Mouse (Mus musculus) myocyte (in vitro differentiated cells): ENCODE data around the gene Rhbdf1.

Source experiments
- CEBPB ChIP-seq: IDR thresholded peaks from 2 replicates; pipeline ENCODE4 v1.6.1; 2011; ENCODE audit warnings: mild to moderate bottlenecking, moderate library complexity; ENCODE audit not compliant: poor library complexity, insufficient read depth, severe bottlenecking
- E2F4 ChIP-seq: IDR thresholded peaks from one replicate; pipeline ENCODE4 v1.6.1; 2011; ENCODE audit warnings: mild to moderate bottlenecking, control low read depth, moderate library complexity; ENCODE audit not compliant: insufficient read depth
- MAX ChIP-seq: IDR thresholded peaks from one replicate; pipeline ENCODE4 v1.6.1; 2011; ENCODE audit warnings: low read depth, mild to moderate bottlenecking, control low read depth
- MYOD1 ChIP-seq, 3 experiments: IDR thresholded peaks; one replicate each; pipeline ENCODE4 v1.6.1; 2011; ENCODE audit warnings: control low read depth in 2 of 3, low read depth in 2 of 3, mild to moderate bottlenecking in 2 of 3, moderate library complexity in 1 of 3; ENCODE audit not compliant: insufficient read length in 2 of 3, control insufficient read depth in 1 of 3
- MYOG ChIP-seq, 3 experiments: IDR thresholded peaks; one replicate each; pipeline ENCODE4 v1.6.1; 2011; ENCODE audit warnings: control low read depth in 2 of 3, low read depth in 2 of 3, mild to moderate bottlenecking in 2 of 3; ENCODE audit not compliant: insufficient read length in 2 of 3, control insufficient read depth in 1 of 3, insufficient read depth in 1 of 3
- POLR2A ChIP-seq: IDR thresholded peaks from one replicate; pipeline ENCODE4 v1.6.1; 2011; ENCODE audit warnings: low read depth, mild to moderate bottlenecking, control low read depth, moderate library complexity; ENCODE audit not compliant: insufficient read length
- POLR2AphosphoS2 ChIP-seq: IDR thresholded peaks from one replicate; pipeline ENCODE4 v1.6.1; 2011; ENCODE audit warnings: low read depth, control low read depth; ENCODE audit not compliant: insufficient read length
- REST ChIP-seq: IDR thresholded peaks from one replicate; pipeline ENCODE4 v1.6.1; 2011; ENCODE audit warnings: mild to moderate bottlenecking, control low read depth, moderate library complexity; ENCODE audit not compliant: insufficient read depth, insufficient read length
- SRF ChIP-seq: IDR thresholded peaks from one replicate; pipeline ENCODE4 v1.6.1; 2011; ENCODE audit warnings: low read depth; ENCODE audit not compliant: control insufficient read depth, insufficient read length
- TCF12 ChIP-seq: IDR thresholded peaks from one replicate; pipeline ENCODE4 v1.6.1; 2011; ENCODE audit warnings: mild to moderate bottlenecking, control low read depth; ENCODE audit not compliant: poor library complexity, insufficient read depth, severe bottlenecking
- TCF3 ChIP-seq: IDR thresholded peaks from one replicate; pipeline ENCODE4 v1.6.1; 2011; ENCODE audit warnings: low read depth, control low read depth; ENCODE audit not compliant: insufficient read length
- USF1 ChIP-seq: IDR thresholded peaks from one replicate; pipeline ENCODE4 v1.6.1; 2011; ENCODE audit warnings: low read depth, mild to moderate bottlenecking, control low read depth, moderate library complexity

DNA sequence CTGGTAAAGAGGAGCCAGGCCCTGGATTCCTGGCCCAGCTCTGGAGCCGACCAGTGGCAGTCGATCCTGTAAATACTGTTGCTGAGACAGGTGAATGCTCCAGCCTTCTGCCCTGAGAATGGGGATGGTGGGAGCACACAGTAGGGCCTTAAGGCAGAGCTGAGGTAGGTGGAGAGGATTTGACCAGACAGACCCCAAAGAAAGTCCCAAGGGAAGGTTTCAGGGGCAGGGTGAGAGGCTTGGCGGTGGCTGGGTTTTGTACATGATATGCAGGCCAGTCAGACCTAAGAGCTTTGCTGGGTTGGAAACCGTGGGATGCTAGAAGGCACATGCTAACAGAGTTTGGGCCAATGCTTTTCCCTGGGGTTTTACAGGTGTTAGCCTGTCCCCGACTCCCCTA is 27.5 kb downstream of the Rhbdf1 start:
- TF ChIP-seq POLR2A (no peak), USF1 (no peak), MAX (no peak), E2F4 (no peak), TCF12 (no peak), MYOG (IDR thresholded peaks at IDR 0.05; ENCODE audit: control insufficient read depth in 1 of 3, insufficient read depth in 1 of 3, insufficient read length in 2 of 3, low read depth in 2 of 3) (no peak), MYOD1 (IDR thresholded peaks at IDR 0.05; ENCODE audit: control insufficient read depth in 1 of 3, insufficient read length in 2 of 3, low read depth in 2 of 3) (no peak), SRF (no peak), CEBPB (no peak), POLR2AphosphoS2 (no peak), REST (no peak), TCF3 (no peak)
